Mouse (Mus musculus): ENCODE data around the gene Mxra8.

GRCm38 (mm10) chr4:155871404-155871803, 31.9 kb downstream of the Mxra8 start:
- TF ChIP-seq CTCF (IDR thresholded peaks at IDR 0.05; ENCODE audit: borderline replicate concordance, insufficient read depth, low read length), result no peak
- no peak for TF ChIP-seq POLR2A (IDR thresholded peaks at IDR 0.05; ENCODE audit: low read depth, low read length)
